Mouse (Mus musculus) MEL-GATA-1-ER (cell line): ENCODE measurements around the gene Sorbs2.

ENCODE experiments used
- DNase-seq: peaks from one replicate; pipeline ENCODE4 v3.0.0-alpha.2; 2012; ENCODE audit warnings: low read depth; ENCODE audit errors: extremely low read depth

The Sorbs2 gene

DNA sequence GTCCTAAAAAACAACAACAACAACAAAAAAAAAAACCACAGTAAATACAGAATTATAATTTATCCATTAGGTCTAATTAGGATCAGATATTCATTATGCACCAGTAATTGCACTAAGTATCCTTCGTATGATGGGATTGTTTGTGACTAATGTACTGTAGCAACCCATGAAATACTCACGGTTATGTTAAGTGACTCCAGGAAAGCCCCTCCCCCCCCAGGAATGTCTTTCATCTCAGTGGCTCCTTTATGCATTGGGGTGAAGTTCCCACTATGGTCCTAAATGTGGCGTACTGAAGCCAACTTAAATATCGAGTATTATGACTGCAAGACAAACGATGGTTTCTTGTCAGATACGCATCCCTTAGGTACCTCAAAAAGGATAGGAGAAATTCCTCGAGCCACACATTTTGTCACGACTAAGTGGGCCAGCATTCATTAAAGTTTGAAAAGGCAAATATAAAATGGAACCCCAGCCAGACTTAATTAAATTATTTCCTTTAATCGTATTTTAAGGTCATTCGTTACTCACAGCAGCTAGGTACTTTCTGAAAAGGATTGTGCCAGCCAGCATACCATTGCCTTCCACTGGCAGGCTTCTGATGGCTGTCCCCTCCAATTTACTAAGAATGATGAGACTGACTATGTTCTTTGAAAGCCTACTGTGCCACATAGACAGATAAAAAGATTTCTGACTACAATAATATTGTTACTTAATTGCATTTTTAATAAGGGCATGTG, 169.7 kb downstream of the Sorbs2 start:
- DNase-seq: no peak

DNA sequence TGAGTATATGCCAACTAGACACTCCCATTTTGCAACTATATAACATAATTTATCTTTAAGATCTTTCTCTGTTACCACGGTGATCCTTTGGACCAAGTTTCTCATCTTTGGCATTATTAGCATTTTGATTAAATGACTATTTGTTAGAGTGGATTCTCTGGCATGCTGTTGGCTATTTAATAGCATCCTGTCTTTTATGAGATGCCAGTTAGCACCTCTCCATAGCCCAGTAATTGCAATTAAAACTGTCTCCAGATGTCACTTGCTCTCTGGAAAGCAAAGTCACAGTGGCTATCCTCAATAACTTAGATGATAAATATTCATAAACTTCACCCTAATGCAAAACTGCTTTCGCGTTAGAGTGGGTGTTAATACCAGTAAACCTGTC, 170.3 kb downstream of the Sorbs2 start:
- DNase-seq: no peak

DNA sequence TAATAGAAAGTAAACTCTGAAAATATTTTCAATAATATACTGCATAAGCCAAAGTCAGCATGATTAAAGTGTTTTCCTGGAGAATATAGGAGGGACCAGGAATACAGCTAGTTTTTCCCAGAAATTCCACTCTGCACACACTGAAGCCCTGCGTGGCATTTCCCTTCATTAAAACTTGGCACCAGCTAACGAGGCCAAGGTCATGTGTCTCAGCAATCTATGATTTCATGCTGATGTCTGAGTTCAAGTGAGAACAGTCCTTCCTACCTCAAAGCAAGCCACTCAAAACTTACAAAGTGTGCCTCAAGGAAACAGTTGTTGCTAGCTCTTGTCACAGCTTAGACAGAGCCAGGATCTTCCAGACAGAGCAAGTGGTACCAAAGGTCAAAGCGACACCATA, 173.6 kb downstream of the Sorbs2 start:
- no peak for DNase-seq

DNA sequence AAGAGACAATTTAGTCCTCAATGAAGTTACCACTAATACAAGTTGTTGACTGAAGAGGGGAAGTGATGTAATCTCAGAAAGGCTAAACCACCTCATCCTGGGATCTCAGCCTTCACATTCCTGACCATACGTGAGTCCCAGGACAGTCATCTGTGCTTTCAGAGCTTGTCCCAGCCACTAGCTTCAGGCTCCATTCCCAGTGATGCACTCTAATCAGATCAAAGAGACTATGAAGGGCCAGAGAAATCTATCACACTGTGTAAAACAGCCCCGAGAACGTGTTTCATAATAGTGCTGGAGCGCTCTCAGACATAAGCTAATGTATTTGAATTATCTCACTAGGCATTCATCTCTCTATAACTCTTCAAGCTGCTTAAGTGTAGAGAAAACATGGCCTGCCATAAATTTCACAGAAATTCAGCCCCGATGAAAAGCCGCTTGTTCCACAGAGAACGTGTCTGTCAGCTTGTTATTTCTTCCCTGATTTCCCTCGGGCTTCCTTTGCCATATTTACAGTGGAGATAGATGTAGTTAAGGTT, 175.3 kb downstream of the Sorbs2 start:
- DNase-seq: no peak

DNA sequence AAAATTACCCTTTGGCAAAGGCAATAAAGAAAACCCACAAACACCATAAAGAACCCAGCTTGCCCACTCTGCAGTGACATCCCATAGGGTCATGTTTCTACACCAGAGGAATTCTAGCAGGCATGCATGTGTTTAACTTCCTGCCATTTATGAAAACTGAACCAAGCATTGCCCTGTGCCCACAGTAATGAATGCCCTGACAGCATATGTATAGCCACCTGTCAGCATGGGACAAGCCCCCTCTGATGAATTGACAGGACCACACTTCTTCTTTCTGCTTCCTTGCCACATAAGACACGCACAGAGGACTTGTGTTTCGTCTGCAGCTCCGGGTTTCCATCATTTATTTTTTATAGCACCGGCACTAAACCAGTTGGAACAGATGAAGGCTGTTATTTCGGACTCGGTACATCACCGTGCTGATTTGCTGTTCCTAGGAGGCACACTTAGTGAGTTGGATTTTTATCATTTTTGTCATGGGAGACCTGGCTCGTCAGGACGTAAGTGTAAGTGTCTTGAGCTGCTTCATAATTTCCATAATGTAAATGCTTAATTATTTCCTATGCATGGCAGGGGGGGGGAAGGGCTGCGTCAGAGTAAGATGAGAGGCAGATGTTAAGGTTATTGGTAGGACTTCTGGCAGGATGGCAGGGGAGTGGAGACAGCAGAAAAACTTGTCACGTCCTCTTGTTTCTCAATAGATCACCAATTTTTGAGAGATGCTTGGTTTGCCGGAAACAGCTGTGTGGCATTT, 180.5 kb downstream of the Sorbs2 start:
- no peak for DNase-seq

DNA sequence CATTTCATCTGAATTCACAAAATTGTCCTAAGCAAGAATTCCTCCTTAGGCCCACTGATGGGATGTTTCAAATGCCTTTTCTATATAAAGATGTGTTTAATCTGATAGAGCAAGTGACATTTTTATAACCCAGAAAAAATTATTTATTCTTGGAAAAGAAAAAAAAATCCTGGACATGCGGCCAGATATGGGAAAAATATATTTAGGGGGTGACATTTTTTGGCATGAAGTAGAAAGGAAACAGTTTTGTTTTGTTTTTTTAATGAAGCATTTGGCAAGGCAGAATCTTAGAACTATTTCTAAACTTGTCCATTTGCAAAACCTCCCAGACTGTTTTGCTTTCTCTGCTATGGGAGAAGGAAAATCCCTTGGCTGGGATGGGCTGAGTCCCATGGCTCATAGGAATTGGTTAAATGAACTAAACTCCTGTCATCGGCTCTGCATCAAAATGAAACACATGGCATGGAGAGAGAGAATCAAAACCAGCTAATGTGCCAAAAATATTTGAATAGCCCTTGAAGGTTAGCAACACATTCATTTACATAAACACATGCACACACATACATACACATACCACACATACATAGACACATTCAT, 182.1 kb downstream of the Sorbs2 start:
- no peak for DNase-seq

DNA sequence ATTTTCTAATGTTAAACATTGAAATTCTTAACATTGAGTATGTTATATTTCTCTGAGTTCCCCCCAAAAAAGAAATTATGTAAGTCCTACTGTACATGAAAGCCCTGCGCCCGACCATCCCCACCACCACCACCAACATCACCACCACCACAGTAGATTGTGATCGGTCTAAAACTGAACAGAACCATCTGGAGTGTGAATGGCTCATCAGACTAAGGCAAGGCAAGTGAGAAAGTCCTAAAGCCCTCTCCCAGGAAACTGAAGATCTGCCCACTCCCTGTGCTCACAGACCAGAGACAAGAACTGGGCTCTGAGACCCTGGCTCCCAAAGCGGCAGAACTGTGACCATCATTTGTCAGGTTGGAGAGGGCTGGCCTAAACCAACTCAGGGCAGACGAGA, 192.5 kb downstream of the Sorbs2 start:
- no peak for DNase-seq

DNA sequence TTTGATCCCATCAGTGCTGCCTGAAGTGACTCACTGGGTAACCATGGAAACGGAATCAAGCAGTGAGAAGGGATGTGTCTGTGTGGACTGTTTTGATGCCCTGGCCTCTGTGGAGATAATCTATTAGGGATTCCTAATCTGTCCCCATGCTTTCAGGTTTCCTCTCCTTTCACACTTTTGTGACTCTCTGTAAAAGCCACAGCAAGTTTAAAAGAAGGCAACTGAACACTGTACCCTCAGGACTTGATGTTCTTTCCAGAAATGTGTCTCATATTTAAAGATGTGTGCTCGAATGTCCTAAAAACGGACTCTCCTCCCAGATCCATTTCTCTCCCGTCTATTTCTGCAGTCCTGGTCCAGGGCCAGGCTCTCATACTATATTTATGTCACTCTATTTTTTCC, 196.1 kb downstream of the Sorbs2 start:
- DNase-seq: no peak

DNA sequence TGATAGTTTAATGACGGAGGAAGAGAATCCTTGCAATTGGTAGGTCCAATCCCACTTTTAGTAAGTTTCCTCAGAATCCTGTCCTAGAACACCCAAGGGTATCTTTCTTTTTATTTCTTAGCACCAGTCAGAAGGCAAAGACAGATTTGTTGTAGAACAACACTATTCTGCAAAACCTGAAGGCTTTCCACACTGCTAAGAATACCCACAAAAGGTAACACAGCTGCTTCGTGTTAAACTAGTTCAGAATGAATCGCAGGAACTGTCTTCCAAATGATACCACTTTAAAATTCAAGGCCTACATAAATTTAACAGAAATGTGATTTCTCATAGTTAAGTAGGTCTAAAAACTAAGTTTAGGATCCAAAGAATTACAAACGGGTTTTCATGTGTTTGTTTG, 201.5 kb downstream of the Sorbs2 start:
- no peak for DNase-seq

DNA sequence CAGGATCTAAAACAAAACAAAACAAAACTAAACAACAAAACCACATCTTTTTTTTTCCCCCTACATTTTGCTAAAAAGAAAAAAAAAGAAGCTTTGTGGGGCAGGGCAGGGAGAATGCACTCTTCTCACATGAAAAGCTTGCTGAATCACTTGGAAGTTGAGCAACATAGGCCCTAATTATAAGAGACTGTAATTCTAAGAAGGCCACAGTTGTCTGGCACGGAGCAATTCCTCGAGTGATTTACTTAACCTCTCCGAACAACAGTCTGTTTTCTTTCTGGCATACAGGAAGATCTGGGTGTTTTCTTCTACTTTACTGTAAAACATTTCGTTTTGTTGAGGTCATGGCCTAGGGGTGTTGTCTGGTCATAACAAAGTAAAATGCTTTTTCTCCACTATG, 202.1 kb downstream of the Sorbs2 start:
- DNase-seq: no peak

DNA sequence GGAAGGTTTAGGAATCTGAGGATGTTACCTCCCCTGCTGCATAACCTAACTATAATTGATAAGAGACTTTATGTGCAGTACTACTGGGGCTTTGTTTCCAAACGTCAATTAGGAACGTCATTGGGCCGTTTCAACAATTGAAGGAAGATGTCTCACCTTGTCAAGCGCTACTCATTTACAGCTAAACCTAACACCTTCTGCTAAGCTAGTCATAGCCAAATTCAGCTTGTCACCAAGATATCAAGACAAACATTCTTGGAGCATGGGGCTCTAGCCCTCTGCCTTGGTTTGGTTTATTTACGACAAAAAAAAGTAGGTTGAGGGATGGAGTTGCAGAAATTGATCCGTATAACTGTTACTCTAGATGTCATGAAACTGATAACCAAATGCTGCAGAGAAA, 205.0 kb downstream of the Sorbs2 start:
- no peak for DNase-seq

DNA sequence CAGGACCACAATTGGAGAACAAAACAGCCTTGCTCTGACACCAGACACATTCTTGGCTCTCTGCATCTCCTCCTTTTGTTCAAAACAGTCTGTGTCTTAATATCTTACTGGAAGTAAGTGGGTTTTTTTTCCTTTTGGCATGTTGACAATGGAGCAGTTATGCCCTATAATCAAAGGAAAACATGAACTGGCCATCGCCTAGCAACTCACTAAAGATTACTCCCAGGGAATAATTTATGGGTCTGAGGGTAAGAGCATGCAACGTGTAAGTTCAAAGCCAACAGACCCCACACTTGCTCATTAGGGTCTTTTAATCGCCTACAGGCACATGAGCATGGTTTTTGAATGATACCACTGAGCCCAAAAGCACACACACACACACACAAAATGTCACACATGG, 207.2 kb downstream of the Sorbs2 start:
- DNase-seq: no peak

DNA sequence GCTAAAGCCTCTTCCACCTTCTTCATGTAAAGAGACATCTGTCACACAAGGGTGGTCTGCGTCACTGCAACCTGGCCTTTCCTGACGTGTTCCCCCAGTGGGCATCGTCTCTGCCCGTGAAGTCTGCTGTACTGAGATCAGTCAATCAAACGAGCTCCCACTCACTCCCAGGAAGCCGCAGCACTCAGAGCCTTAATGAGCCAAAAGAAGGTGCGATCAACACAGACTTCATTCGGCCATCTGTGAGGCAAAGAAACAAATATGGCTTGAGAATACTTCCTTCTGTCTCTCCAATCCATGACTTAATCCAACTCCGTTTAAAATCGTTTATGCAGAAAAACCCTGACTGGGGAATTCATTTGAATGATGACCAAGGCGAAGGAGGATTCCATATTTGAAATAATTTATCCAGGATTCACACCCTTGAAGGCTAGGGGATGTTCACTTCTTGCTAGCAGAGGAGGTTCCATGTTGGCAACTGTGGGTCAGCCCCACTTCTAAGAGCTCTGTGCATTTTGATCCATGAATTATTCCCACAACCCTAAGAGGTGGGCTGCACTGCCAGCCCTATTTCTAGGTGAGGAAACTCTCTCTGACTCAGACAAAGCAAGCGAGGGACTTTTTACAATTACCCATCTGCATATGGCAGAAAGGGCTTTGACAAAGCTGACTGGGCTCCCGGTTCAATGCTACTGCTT, 207.9 kb downstream of the Sorbs2 start:
- DNase-seq: no peak

DNA sequence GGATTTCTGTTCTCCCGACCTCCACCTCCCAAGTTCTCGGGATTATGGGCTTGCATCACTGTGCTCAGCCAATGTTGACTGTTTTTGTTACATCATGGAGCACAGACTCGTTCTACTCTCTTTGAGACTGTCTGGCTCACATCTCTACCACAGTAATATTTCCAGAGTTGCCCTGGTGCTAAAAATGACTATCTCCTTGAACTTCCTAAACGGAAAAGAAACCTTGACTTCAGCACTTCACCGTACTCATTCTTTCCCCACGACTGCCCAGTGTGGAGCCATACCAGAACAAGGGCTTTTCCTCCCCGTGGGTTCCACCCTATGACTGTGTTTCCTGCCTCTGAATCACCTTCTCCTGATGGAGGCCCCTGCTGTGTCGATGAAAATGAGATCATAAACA, 212.2 kb downstream of the Sorbs2 start:
- DNase-seq: no peak

DNA sequence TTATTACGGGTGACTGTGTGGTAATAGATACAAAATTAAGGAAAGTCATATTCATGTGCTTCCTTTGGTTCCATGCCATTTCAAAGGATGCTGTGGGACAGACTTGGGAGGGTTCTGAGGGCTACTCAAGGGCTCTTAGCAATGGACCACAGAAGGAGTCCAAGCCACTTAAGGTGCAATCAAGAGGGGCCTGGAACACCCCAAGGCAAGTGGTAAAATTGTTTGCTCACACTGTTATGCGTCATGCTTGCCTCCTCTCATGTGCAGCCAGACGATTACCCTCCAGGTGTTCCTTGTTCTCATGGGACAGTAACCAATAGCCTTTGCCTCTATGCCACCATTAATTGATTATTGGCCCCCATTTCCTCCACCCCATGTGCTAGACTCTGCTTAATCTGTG, 216.6 kb downstream of the Sorbs2 start:
- no peak for DNase-seq

DNA sequence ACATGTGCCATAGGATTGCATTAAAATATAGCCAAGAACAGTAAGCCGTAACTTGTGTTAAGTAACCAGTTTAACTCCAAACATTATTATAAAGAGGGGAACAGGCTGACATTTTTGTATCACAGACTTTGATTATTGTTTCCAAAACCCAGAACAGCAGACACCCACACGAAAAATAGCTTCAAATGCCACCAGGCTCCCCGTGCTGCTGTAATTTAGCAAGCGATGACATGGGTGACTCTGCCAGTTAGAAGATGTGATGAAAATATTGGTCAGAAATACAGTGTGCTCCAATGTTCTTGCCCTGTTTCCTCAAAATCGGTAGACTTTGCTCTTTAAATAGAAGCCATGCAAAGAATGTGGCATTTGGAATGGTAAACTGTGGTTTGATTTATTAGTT, 217.7 kb downstream of the Sorbs2 start:
- DNase-seq: no peak

DNA sequence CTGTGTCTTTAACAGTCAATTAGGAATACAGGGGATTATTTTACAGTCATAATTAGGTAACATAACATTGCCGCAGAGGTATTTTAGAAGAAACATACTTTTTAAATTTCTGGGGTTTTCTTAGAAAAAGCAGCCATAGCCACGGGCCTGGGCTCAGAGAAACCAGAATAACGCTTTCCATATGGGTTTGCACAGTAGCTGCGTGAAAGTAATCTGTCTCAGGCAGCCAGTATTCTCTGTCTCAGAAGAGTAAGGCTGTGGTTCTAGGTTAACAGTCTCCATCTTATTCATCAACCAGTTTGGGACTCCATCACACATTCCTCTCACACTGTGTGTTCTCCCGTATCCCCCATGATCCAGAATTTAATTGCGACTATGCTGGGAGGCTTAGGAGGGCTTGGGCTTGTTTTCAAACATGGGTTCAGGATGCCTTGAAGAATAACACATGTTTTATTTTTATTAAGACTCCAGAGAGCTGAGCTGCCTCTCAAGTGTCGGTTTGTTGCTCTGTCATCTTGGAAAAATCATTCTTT, 222.3 kb downstream of the Sorbs2 start:
- DNase-seq: no peak

DNA sequence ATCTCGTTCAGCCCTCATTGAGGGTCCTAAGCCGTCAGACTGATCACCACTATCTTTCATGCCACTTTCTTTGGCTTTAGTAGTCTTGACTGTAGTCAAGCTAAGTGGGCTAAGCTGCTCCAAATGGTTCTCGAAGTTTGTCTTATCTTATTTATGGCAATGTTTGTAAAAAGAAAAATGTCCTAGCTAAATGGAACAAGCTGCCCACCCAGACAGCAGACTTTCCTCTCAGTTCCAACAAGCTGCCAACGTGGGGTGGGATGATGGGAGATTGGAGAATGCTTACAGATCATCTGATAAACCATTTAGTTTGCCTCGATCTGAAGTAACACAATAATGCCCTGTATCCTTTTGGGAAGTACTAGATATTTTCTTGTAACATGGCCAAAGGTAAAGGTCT, 223.2 kb downstream of the Sorbs2 start:
- DNase-seq: no peak

DNA sequence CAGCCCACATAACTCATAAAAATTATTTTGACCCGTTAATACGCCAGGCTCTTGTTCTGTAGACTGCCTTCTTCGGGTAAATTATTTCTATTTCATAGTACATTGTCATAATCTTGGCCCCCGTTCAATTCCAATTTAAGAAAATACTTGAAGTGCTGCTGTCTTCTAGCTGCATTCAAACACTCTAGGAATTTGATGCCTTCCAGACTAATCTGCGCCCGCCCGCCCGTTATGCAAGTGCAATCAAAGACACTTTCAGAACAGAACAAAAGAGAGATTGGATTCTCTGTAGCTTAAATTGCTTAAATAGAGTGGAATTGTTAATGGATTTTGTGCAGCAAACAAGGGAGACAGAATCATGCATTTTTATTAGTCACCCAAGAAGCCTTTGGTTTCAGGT, 226.5 kb downstream of the Sorbs2 start:
- no peak for DNase-seq

DNA sequence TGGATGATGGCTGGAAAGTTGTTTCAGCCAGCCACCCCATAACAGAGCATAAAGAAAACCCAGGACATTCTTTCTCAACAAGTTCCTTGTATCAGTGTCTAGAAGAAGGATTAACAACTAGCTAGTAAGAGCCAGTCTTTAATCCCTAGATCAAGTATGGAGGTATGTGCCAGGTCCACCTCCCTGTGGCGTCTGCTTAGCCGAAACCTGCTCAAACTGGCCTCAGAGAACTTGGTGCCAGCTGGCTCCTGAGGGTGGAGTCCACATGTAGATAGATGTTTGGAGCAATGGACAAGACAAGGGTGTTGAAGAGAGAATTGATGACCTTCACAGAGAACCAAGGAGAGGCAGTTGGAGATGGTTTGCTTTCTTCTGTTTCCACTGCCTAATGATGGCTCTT, 229.7 kb downstream of the Sorbs2 start:
- no peak for DNase-seq

DNA sequence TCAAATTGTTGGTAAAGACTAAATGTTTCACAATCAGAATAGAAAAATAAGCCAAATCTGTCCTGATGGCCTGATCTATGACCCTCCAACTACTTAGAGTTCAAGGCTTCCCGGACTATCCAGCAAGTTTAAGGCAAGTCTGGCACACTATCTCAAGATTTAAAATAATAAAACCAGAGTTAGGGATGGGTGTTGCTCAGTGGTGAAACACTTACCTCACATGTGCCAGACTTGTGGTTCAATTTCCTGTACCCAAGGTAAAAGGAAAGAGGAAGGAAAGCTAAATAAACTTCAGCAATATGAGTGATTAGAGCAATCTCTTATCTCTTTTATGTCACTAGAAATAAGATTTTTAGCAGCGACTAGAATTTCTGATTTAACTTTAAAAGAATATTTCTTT, 235.7 kb downstream of the Sorbs2 start:
- no peak for DNase-seq

DNA sequence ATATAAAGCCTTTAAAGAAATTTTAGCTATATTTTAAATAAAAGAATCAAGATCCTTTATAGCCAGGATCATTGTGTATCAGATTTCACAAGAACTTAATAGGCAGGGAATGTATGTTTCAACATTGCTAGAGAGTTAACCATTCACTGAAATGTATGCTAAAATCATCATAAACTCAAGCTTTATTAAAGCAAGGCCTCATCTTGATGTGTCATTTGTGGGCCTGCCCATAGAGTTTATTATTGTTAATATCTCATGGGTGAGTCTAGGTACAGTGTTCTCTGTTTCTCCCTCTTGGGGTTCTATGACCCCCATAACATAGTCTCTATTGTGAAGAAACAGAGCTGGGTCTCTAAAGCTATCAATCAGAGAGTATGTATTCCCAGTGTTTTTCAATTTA, 236.2 kb downstream of the Sorbs2 start:
- DNase-seq: no peak
